Mouse (Mus musculus) liver, embryonic 16.5 days (tissue): ENCODE measurements around the gene Pcsk6. TPM values are rescaled to one million over a fixed set of nuclear protein-coding genes. Genes with fewer than 3 reads are reported as not detected.
A peak's percentile ranks its signal among the peaks of the same experiment; 100 is the strongest.

Experiments used
- ATAC-seq: fragments of 200-750 bp; cut with Nextera tagmentation; 2 replicates; pipeline ENCODE4 v1.8.0; 2017; ENCODE audit warnings: low read depth, mild to moderate bottlenecking, moderate number of reproducible peaks, moderate library complexity
- H3K27ac ChIP-seq: fragments of 300-500 bp; sonication (generic); 2 replicates; pipeline ENCODE4 v1.5.1; 2014; ENCODE audit warnings: mild to moderate bottlenecking, low read length
- H3K27me3 ChIP-seq: fragments of 300-500 bp; sonication (generic); 2 replicates; pipeline ENCODE4 v1.6.1; 2014; ENCODE audit warnings: low read depth, low read length, mixed read lengths; ENCODE audit not compliant: control insufficient read depth, insufficient read depth
- H3K36me3 ChIP-seq: fragments of 300-500 bp; sonication (generic); 2 replicates; pipeline ENCODE4 v1.6.1; 2014; ENCODE audit warnings: mild to moderate bottlenecking; ENCODE audit not compliant: control insufficient read depth, insufficient read depth
- H3K4me1 ChIP-seq: fragments of 300-500 bp; sonication (generic); 2 replicates; pipeline ENCODE4 v1.6.1; 2014; ENCODE audit warnings: low read depth, low read length, mixed read lengths; ENCODE audit not compliant: control insufficient read depth
- H3K4me2 ChIP-seq: fragments of 300-500 bp; sonication (generic); 2 replicates; pipeline ENCODE4 v1.6.1; 2014; ENCODE audit warnings: low read depth, low read length, mixed read lengths
- H3K4me3 ChIP-seq: fragments of 300-500 bp; sonication (generic); 2 replicates; pipeline ENCODE4 v1.5.1; 2014; ENCODE audit warnings: low read depth, mild to moderate bottlenecking, low read length
- H3K9ac ChIP-seq: fragments of 300-500 bp; sonication (generic); 2 replicates; pipeline ENCODE4 v1.6.1; 2014; ENCODE audit warnings: low read depth, low read length
- H3K9me3 ChIP-seq: fragments of 300-500 bp; sonication (generic); replicated peaks from 2 replicates; pipeline ENCODE4 v1.6.1; 2016; ENCODE audit warnings: low read length; ENCODE audit not compliant: control insufficient read depth
- WGBS: fragments of 180-500 bp; shearing (Covaris S2); extraction: QIAGEN DNeasy Blood & Tissue Kit; methylation state at CpG from one replicate; pipeline ENCODE4 v1.1.7; 2014; ENCODE audit not compliant: insufficient replicate concordance; 5-methylcytosine and 5-hydroxymethylcytosine counted together
- polyA plus RNA-seq: library from polyadenylated mRNA; unstranded; fragments of >200 nt; fragmentation: Nextera tagmentation; extraction: Ambion mirVana; gene quantifications from 2 replicates; pipeline ENCODE4 v1.2.1, GENCODE M21; 2015

The Pcsk6 gene
- polyA plus RNA-seq, 1 experiment from 2014 or later = 1.5 TPM

GRCm38 (mm10) chr7:66060066-66060956, 198.8 kb downstream of the Pcsk6 start:
- H3K4me3 ChIP-seq = peak overlapping the region; percentile 93
- peak overlapping the region; percentile 92 for H3K9ac ChIP-seq
- peaks cover 15% of the 10 kb centered on the region for H3K4me1 ChIP-seq
- peak; percentile 92 for ATAC-seq
- no peaks in the 10 kb centered on the region for H3K9me3 ChIP-seq
- H3K36me3 ChIP-seq = peaks cover 9% of the 10 kb centered on the region
- H3K4me2 ChIP-seq = peak overlapping the region; percentile 82
- WGBS = under 1% methylated on average over 64 of the region's 64 CpGs
- H3K27ac ChIP-seq = peak overlapping the region; percentile 54
- no peaks in the 10 kb centered on the region for H3K27me3 ChIP-seq

- ATAC-seq = no peak
- peak overlapping the region; percentile 54 for H3K27ac ChIP-seq
Measured at GRCm38 (mm10) chr7:66061057-66061456, 199.5 kb downstream of the Pcsk6 start.

GRCm38 (mm10) chr7:66076411-66076810, 214.9 kb downstream of the Pcsk6 start:
- Histone ChIP-seq H3K27ac (no peak overlapping the region), H3K9me3 (no peaks in the 10 kb centered on the region), H3K27me3 (no peaks in the 10 kb centered on the region), H3K9ac (no peak overlapping the region), H3K4me1 (peaks cover 19% of the 10 kb centered on the region), H3K4me3 (no peak overlapping the region), H3K4me2 (no peak overlapping the region), H3K36me3 (peaks cover 24% of the 10 kb centered on the region)
- no peak for ATAC-seq
- 74% methylated on average over 2 of the region's 2 CpGs for WGBS

More at GRCm38 (mm10) chr7:66061057-66061456, 199.5 kb downstream of the Pcsk6 start:
- H3K9ac ChIP-seq = peak overlapping the region; percentile 92
- H3K4me1 ChIP-seq = peaks cover 15% of the 10 kb centered on the region
- WGBS = under 1% methylated on average over 14 of the region's 14 CpGs
- H3K36me3 ChIP-seq = peaks cover 9% of the 10 kb centered on the region
- peak overlapping the region; percentile 82 for H3K4me2 ChIP-seq
- H3K4me3 ChIP-seq = peak overlapping the region; percentile 93
- no peaks in the 10 kb centered on the region for H3K27me3 ChIP-seq
- H3K9me3 ChIP-seq = no peaks in the 10 kb centered on the region

GRCm38 (mm10) chr7:66079364-66080230, 218.1 kb downstream of the Pcsk6 start, which contains the start of gene Selenos:
Gene Selenos, plus strand, starts transcription at chr7:66079649.
- Histone ChIP-seq H3K27me3 (no peaks in the 10 kb centered on the region), H3K27ac (peak within 1 kb of the TSS; percentile 76), H3K4me1 (peaks cover 19% of the 10 kb centered on the region), H3K36me3 (peaks cover 19% of the 10 kb centered on the region), H3K4me2 (peak within 1 kb of the TSS; percentile 93), H3K9ac (peak within 1 kb of the TSS; percentile 78), H3K9me3 (no peaks in the 10 kb centered on the region), H3K4me3 (peak within 1 kb of the TSS; percentile 85)
- under 1% methylated on average over 65 of the region's 65 CpGs for WGBS
- ATAC-seq = peak; percentile 100

- peaks cover 19% of the 10 kb centered on the region for H3K4me1 ChIP-seq
- peaks cover 13% of the 10 kb centered on the region for H3K36me3 ChIP-seq
- no peak overlapping the region for H3K27ac ChIP-seq
- no peaks in the 10 kb centered on the region for H3K27me3 ChIP-seq
- no peak for ATAC-seq
- peak overlapping the region; percentile 85 for H3K4me3 ChIP-seq
- peak overlapping the region; percentile 78 for H3K9ac ChIP-seq
- WGBS = 29% methylated on average over 5 of the region's 5 CpGs
- peak overlapping the region; percentile 93 for H3K4me2 ChIP-seq
- H3K9me3 ChIP-seq = no peaks in the 10 kb centered on the region
Measured at GRCm38 (mm10) chr7:66080231-66080613, 218.7 kb downstream of the Pcsk6 start.

GRCm38 (mm10) chr7:66083757-66084156, 222.2 kb downstream of the Pcsk6 start:
- Histone ChIP-seq H3K4me2 (no peak overlapping the region), H3K9ac (no peak overlapping the region), H3K9me3 (no peaks in the 10 kb centered on the region), H3K4me3 (no peak overlapping the region), H3K36me3 (peaks cover 20% of the 10 kb centered on the region), H3K27me3 (no peaks in the 10 kb centered on the region), H3K27ac (no peak overlapping the region), H3K4me1 (peaks cover 14% of the 10 kb centered on the region)
- ATAC-seq = no peak
- whole genome bisulfite sequencing = 75% methylated on average over 6 of the region's 6 CpGs

GRCm38 (mm10) chr7:66084546-66084945, 223.0 kb downstream of the Pcsk6 start:
- WGBS = 72% methylated on average over 7 of the region's 7 CpGs

GRCm38 (mm10) chr7:66087652-66088051, 226.1 kb downstream of the Pcsk6 start:
- Histone ChIP-seq H3K4me2 (no peak overlapping the region), H3K4me3 (no peak overlapping the region), H3K27ac (no peak overlapping the region), H3K4me1 (no peaks in the 10 kb centered on the region), H3K9me3 (no peaks in the 10 kb centered on the region), H3K36me3 (peaks cover 20% of the 10 kb centered on the region), H3K9ac (no peak overlapping the region), H3K27me3 (no peaks in the 10 kb centered on the region)
- 79% methylated on average over 4 of the region's 4 CpGs for WGBS
- no peak for ATAC-seq

More at GRCm38 (mm10) chr7:66084546-66084945, 223.0 kb downstream of the Pcsk6 start:
- Histone ChIP-seq H3K4me2 (no peak overlapping the region), H3K27me3 (no peaks in the 10 kb centered on the region), H3K4me3 (no peak overlapping the region), H3K27ac (no peak overlapping the region), H3K4me1 (peaks cover 11% of the 10 kb centered on the region), H3K9me3 (no peaks in the 10 kb centered on the region), H3K36me3 (peaks cover 20% of the 10 kb centered on the region), H3K9ac (no peak overlapping the region)
- no peak for ATAC-seq
